In the genomic region with DNA sequence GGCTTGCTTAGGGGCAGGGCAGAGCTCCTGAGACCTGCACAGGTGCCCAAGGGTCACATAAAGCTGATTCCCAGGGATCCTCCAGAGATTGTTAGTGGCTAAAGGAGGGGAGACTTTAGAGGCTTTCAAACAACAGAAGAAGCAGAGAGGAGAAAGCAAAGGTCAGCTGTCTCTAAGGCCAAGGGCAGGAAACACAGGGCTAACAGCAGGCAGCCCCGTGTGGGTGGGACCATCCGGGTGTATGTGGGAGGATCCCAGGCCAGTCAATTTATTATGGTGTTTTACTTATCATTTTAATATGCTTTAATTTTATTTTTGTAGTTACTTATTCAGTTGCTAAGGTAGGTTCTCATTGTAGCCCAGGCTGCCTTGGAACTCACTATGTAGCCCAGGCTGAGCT, we compare ENCODE assay signal across 15 mouse cellular contexts.
"Had no signal": no experiment of that assay in that cellular context is flagged by ENCODE, and none has a peak within 500 bp of the region (broad histone marks: within the 10 kb centered on the region; RNA-seq: fewer than 3 reads in every experiment).

No protein-coding gene starts in this region.

- H3K27ac ChIP-seq: kidney, postnatal 0 days; limb, embryonic 12.5 days; limb, embryonic 15.5 days; liver, embryonic 14.5 days; macrophage had no signal

- H3K4me1 ChIP-seq: limb, embryonic 15.5 days had no signal

- DNase-seq: left cerebral cortex, postnatal 4 days; liver, postnatal 0 days; lung, embryonic 14.5 days; midbrain, embryonic 14.5 days; thymus, adult 18-20 months; thymus, postnatal 36 days had no signal

- H3K4me3 ChIP-seq: limb, embryonic 12.5 days; limb, embryonic 15.5 days had no signal

- ATAC-seq: inflammation-experienced regulatory T-cells, adult 6 months; intestine, embryonic 16.5 days; liver, postnatal 0 days; lung, postnatal 0 days had no signal

- H3K36me3 ChIP-seq: limb, embryonic 12.5 days; limb, embryonic 15.5 days had no signal

- H3K9me3 ChIP-seq: limb, embryonic 12.5 days; limb, embryonic 15.5 days had no signal

- H3K4me2 ChIP-seq: limb, embryonic 12.5 days; limb, embryonic 15.5 days; liver, embryonic 11.5 days; lung, embryonic 14.5 days had no signal

- H3K9ac ChIP-seq: limb, embryonic 12.5 days; limb, embryonic 15.5 days; liver, embryonic 14.5 days; liver, postnatal 0 days; lung, embryonic 14.5 days had no signal
